17 mouse cellular contexts compared by ENCODE assay signal in the genomic region with DNA sequence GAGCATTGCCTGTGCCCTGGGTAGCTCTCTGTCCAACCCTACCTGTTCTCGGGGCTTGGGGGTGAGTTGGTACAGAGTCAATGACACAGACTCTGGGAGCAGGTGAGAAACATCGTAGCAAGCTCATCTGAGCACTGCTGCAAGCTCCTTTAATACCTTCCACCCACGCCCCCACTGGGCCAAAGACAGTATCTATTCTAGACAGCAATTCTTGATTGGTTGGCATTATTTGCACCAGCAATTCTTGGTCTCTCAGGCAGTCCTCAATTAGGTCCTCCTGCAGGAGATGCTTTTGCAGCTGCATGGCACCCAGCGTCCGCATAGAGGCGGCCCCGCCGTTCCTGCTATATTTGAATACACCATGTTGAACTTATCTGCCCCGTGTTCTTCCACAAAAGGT. TPM values are rescaled to one million over a fixed set of nuclear protein-coding genes. Genes with fewer than 3 reads are reported as not detected.
"Had no signal": no experiment of that assay in that cellular context is flagged by ENCODE, and none has a peak within 500 bp of the region (broad histone marks: within the 10 kb centered on the region; RNA-seq: fewer than 3 reads in every experiment).

No protein-coding gene starts in this region.

- H3K4me3 ChIP-seq: intestine, embryonic 15.5 days; limb, embryonic 10.5 days; liver, embryonic 15.5 days; midbrain, embryonic 10.5 days; myocyte; neural tube, embryonic 12.5 days had no signal

- H3K27ac ChIP-seq: intestine, embryonic 15.5 days; limb, embryonic 10.5 days; liver, embryonic 15.5 days; midbrain, embryonic 10.5 days; neural tube, embryonic 12.5 days had no signal

- DNase-seq: kidney, adult 18-20 months; kidney, postnatal 10 days; kidney, postnatal 4 days; lung, adult 2 months; lung, postnatal 10 days; lung, postnatal 4 days; midbrain, embryonic 14.5 days; spleen, adult 18-20 months; thymus, adult 18-20 months; thymus, postnatal 25 days had no signal

RNA-seq across cellular contexts. Expression of a gene that starts 22.7 kb away (rescaled TPM):
- total RNA-seq: neutrophil, adult 5-6 weeks had no signal
